Mouse (Mus musculus): ENCODE results near the gene Fam19a4.
"Not testable (repeated sequence)": the region's sequence is repeated elsewhere in the genome, so short reads cannot be mapped to it uniquely, and the experiment has no call there.

Gene Fam19a4

GRCm38 (mm10) chr6:96935776-96936175 is 124.4 kb downstream of the Fam19a4 start:
- DNase-seq: no peak

GRCm38 (mm10) chr6:96909061-96909480 is 151.1 kb downstream of the Fam19a4 start:
- no peak for DNase-seq

- DNase-seq: not testable (repeated sequence)
These were observed 183.1 kb downstream of the Fam19a4 start for GRCm38 (mm10) chr6:96877105-96877504.

GRCm38 (mm10) chr6:96876651-96877050 is 183.6 kb downstream of the Fam19a4 start:
- DNase-seq: not testable (repeated sequence)

GRCm38 (mm10) chr6:96853065-96853464 is 207.1 kb downstream of the Fam19a4 start:
- DNase-seq: no peak

GRCm38 (mm10) chr6:96843944-96844343 is 216.3 kb downstream of the Fam19a4 start:
- DNase-seq: no peak

GRCm38 (mm10) chr6:96840634-96841033 is 219.6 kb downstream of the Fam19a4 start:
- DNase-seq: no peak

GRCm38 (mm10) chr6:96826626-96827025 is 233.6 kb downstream of the Fam19a4 start:
- no peak for DNase-seq

- DNase-seq: no peak
These were observed 257.2 kb downstream of the Fam19a4 start for GRCm38 (mm10) chr6:96802981-96803380.

GRCm38 (mm10) chr6:96798746-96799145 is 261.5 kb downstream of the Fam19a4 start:
- DNase-seq: no peak

- no peak for DNase-seq
These were observed 262.8 kb downstream of the Fam19a4 start for GRCm38 (mm10) chr6:96797451-96797850.

All from kidney, postnatal 25 days (tissue).